Mouse (Mus musculus) CD4-positive naive resting alpha-beta T cell, adult 76 days (primary cell): ENCODE results near the gene Mapk8. TPM values are rescaled to one million over a fixed set of nuclear protein-coding genes. Genes with fewer than 3 reads are reported as not detected.

Experiments used
- total RNA-seq: library from RNA; stranded (reverse); gene quantifications from one replicate; pipeline ENCODE4 v1.2.4, GENCODE M21; 2023

The Mapk8 gene
- total RNA-seq: 52.5 TPM

GRCm38 (mm10) chr14:33447027-33447569 is at the start of gene Mapk8:
Gene Mapk8 (minus strand): TSS chr14:33447158.

GRCm38 (mm10) chr14:33471331-33471730 is 24.4 kb upstream of the Mapk8 start, which contains the start of gene Frmpd2:
Gene Frmpd2 (plus strand): TSS chr14:33471696.

Other genes starting within 250 kb of the Mapk8 start
- gene Arhgap22, start 233.1 kb downstream of the Mapk8 start, total RNA-seq: not detected
- not detected for gene Frmpd2, start 24.5 kb upstream of the Mapk8 start, total RNA-seq
- gene Ptpn20, start 142.0 kb upstream of the Mapk8 start, total RNA-seq: not detected